Mouse (Mus musculus) midbrain, embryonic 13.5 days (tissue): ENCODE measurements at regions not wholly inside any gene's neighbourhood (a gene's known extent, or its start where the extent isn't known, plus 50 kb on each side); places are given as distances from the start of the nearest gene placed in this dataset.

Experiments used
- ATAC-seq: fragments of 200-750 bp; cut with Nextera tagmentation; 2 replicates; pipeline ENCODE4 v1.8.0; 2017; ENCODE audit warnings: mild to moderate bottlenecking, moderate TSS enrichment, moderate library complexity
- H3K27ac ChIP-seq: fragments of 300-500 bp; sonication (generic); 2 replicates; pipeline ENCODE4 v1.5.1; 2015; ENCODE audit warnings: inconsistent platforms, mild to moderate bottlenecking, moderate library complexity
- H3K27me3 ChIP-seq: fragments of 300-500 bp; sonication (generic); 2 replicates; pipeline ENCODE4 v1.6.1; 2015; ENCODE audit warnings: mild to moderate bottlenecking, inconsistent platforms
- H3K36me3 ChIP-seq: fragments of 300-500 bp; sonication (generic); 2 replicates; pipeline ENCODE4 v1.6.1; 2015; ENCODE audit warnings: mild to moderate bottlenecking, inconsistent platforms
- H3K4me1 ChIP-seq: fragments of 300-500 bp; sonication (generic); replicated peaks from 2 replicates; pipeline ENCODE4 v1.6.1; 2015; ENCODE audit warnings: inconsistent platforms
- H3K4me2 ChIP-seq: fragments of 300-500 bp; sonication (generic); replicated peaks from 2 replicates; pipeline ENCODE4 v1.6.1; 2015; ENCODE audit warnings: moderate library complexity, mild to moderate bottlenecking, inconsistent platforms
- H3K4me3 ChIP-seq: fragments of 300-500 bp; sonication (generic); replicated peaks from 2 replicates; pipeline ENCODE4 v1.5.1; 2015; ENCODE audit warnings: mild to moderate bottlenecking, inconsistent platforms
- H3K9ac ChIP-seq: fragments of 300-500 bp; sonication (generic); replicated peaks from 2 replicates; pipeline ENCODE4 v1.6.1; 2015; ENCODE audit warnings: mild to moderate bottlenecking, inconsistent platforms
- H3K9me3 ChIP-seq: fragments of 300-500 bp; sonication (generic); 2 replicates; pipeline ENCODE4 v1.6.1; 2016; ENCODE audit warnings: mild to moderate bottlenecking, inconsistent platforms
- WGBS: fragments of 180-500 bp; shearing (Covaris S2); methylation state at CpG from one replicate; pipeline ENCODE4 v1.1.7; 2015; 5-methylcytosine and 5-hydroxymethylcytosine counted together

- Histone ChIP-seq H3K4me1 (peaks cover 6% of the 10 kb centered on the region; the same call in 1 of the 2 replicates), H3K4me3 (no peak overlapping the region), H3K9ac (no peak overlapping the region), H3K9me3 (no peaks in the 10 kb centered on the region), H3K4me2 (no peak overlapping the region), H3K27me3 (no peaks in the 10 kb centered on the region), H3K36me3 (no peaks in the 10 kb centered on the region), H3K27ac (no peak overlapping the region)
- ATAC-seq, result no peak
- 89% methylated on average over 4 of the region's 4 CpGs for WGBS
These were observed 277.5 kb upstream of the BB014433 start for GRCm38 (mm10) chr8:15323421-15323820.

- H3K36me3 ChIP-seq, result no peaks in the 10 kb centered on the region
- H3K9me3 ChIP-seq, result no peaks in the 10 kb centered on the region
- H3K4me3 ChIP-seq, result no peak overlapping the region
- no peak for ATAC-seq
- H3K9ac ChIP-seq, result no peak overlapping the region
- no peak overlapping the region for H3K27ac ChIP-seq
- no peak overlapping the region for H3K4me2 ChIP-seq
- 90% methylated on average over 16 of the region's 16 CpGs for WGBS
- H3K4me1 ChIP-seq, result no peaks in the 10 kb centered on the region
- no peaks in the 10 kb centered on the region for H3K27me3 ChIP-seq
These were observed 272.4 kb upstream of the BB014433 start for GRCm38 (mm10) chr8:15318082-15318816.

- WGBS, result 83% methylated on average over 5 of the region's 5 CpGs
- Histone ChIP-seq H3K4me2 (no peak overlapping the region), H3K4me1 (no peaks in the 10 kb centered on the region), H3K4me3 (no peak overlapping the region), H3K27ac (no peak overlapping the region), H3K27me3 (no peaks in the 10 kb centered on the region), H3K9ac (no peak overlapping the region), H3K36me3 (no peaks in the 10 kb centered on the region), H3K9me3 (no peaks in the 10 kb centered on the region)
- no peak for ATAC-seq
These were observed 267.6 kb upstream of the BB014433 start for GRCm38 (mm10) chr8:15313481-15313880.

GRCm38 (mm10) chr8:15311509-15311908, 265.6 kb upstream of the BB014433 start:
- no peaks in the 10 kb centered on the region for H3K4me1 ChIP-seq
- no peaks in the 10 kb centered on the region for H3K9me3 ChIP-seq
- H3K4me2 ChIP-seq, result no peak overlapping the region
- no peak overlapping the region for H3K4me3 ChIP-seq
- no peak overlapping the region for H3K27ac ChIP-seq
- no peak overlapping the region for H3K9ac ChIP-seq
- no peaks in the 10 kb centered on the region for H3K36me3 ChIP-seq
- ATAC-seq, result no peak
- no peaks in the 10 kb centered on the region for H3K27me3 ChIP-seq
- 79% methylated on average over 4 of the region's 4 CpGs for WGBS

GRCm38 (mm10) chr8:15311045-15311444, 265.2 kb upstream of the BB014433 start:
- Histone ChIP-seq H3K36me3 (no peaks in the 10 kb centered on the region), H3K4me2 (no peak overlapping the region), H3K27ac (no peak overlapping the region), H3K4me3 (no peak overlapping the region), H3K27me3 (no peaks in the 10 kb centered on the region), H3K9ac (no peak overlapping the region), H3K9me3 (no peaks in the 10 kb centered on the region), H3K4me1 (no peaks in the 10 kb centered on the region)
- no peak for ATAC-seq
- 91% methylated on average over 7 of the region's 7 CpGs for WGBS

- 79% methylated on average over 2 of the region's 2 CpGs for WGBS
- no peak overlapping the region for H3K4me2 ChIP-seq
- H3K4me3 ChIP-seq, result no peak overlapping the region
- H3K9ac ChIP-seq, result no peak overlapping the region
- no peaks in the 10 kb centered on the region for H3K36me3 ChIP-seq
- H3K9me3 ChIP-seq, result no peaks in the 10 kb centered on the region
- H3K4me1 ChIP-seq, result no peaks in the 10 kb centered on the region
- no peaks in the 10 kb centered on the region for H3K27me3 ChIP-seq
- H3K27ac ChIP-seq, result no peak overlapping the region
- ATAC-seq, result no peak
These were observed 258.3 kb upstream of the BB014433 start for GRCm38 (mm10) chr8:15304143-15304677.

GRCm38 (mm10) chr8:15273775-15274174, 227.9 kb upstream of the BB014433 start:
- Histone ChIP-seq H3K9me3 (no peaks in the 10 kb centered on the region), H3K27ac (no peak overlapping the region), H3K9ac (no peak overlapping the region), H3K4me2 (no peak overlapping the region), H3K27me3 (0 out of 2 replicates have a peak, but pooled peaks cover 3% of the 10 kb centered on the region), H3K4me3 (no peak overlapping the region), H3K4me1 (peaks cover 10% of the 10 kb centered on the region), H3K36me3 (no peaks in the 10 kb centered on the region)
- WGBS, result 30% methylated on average over 5 of the region's 5 CpGs
- ATAC-seq, result no peak

- H3K4me3 ChIP-seq, result no peak overlapping the region
- ATAC-seq, result peak; percentile 57
- H3K36me3 ChIP-seq, result no peaks in the 10 kb centered on the region
- no peaks in the 10 kb centered on the region for H3K9me3 ChIP-seq
- no peak overlapping the region for H3K4me2 ChIP-seq
- H3K27me3 ChIP-seq, result peaks cover 3% of the 10 kb centered on the region; the same call in 1 of the 2 replicates
- WGBS, result 29% methylated on average over 17 of the region's 17 CpGs
- H3K27ac ChIP-seq, result no peak overlapping the region
- H3K4me1 ChIP-seq, result peaks cover 10% of the 10 kb centered on the region
- no peak overlapping the region for H3K9ac ChIP-seq
These were observed 226.1 kb upstream of the BB014433 start for GRCm38 (mm10) chr8:15271793-15272587.

GRCm38 (mm10) chr8:15270290-15270689, 224.4 kb upstream of the BB014433 start:
- ATAC-seq, result 0 out of 2 replicates have a peak, but pooled peaks have one; percentile 5

GRCm38 (mm10) chr8:15244770-15245485, 199.1 kb upstream of the BB014433 start:
- no peaks in the 10 kb centered on the region for H3K27me3 ChIP-seq
- no peak overlapping the region for H3K4me3 ChIP-seq
- no peak for ATAC-seq
- H3K9me3 ChIP-seq, result no peaks in the 10 kb centered on the region
- WGBS, result 91% methylated on average over 12 of the region's 12 CpGs
- H3K36me3 ChIP-seq, result no peaks in the 10 kb centered on the region
- H3K4me1 ChIP-seq, result no peaks in the 10 kb centered on the region
- H3K27ac ChIP-seq, result no peak overlapping the region
- no peak overlapping the region for H3K9ac ChIP-seq
- H3K4me2 ChIP-seq, result no peak overlapping the region

More at GRCm38 (mm10) chr8:15270290-15270689, 224.4 kb upstream of the BB014433 start:
- WGBS, result 6% methylated on average over 5 of the region's 5 CpGs
- no peak overlapping the region for H3K4me2 ChIP-seq
- H3K4me3 ChIP-seq, result no peak overlapping the region
- H3K9me3 ChIP-seq, result 0 out of 2 replicates have a peak, but pooled peaks cover 4% of the 10 kb centered on the region
- H3K27me3 ChIP-seq, result peaks cover 3% of the 10 kb centered on the region; the same call in 1 of the 2 replicates
- no peak overlapping the region for H3K27ac ChIP-seq
- no peaks in the 10 kb centered on the region for H3K36me3 ChIP-seq
- H3K4me1 ChIP-seq, result peaks cover 10% of the 10 kb centered on the region
- no peak overlapping the region for H3K9ac ChIP-seq

GRCm38 (mm10) chr8:15235410-15235809, 189.5 kb upstream of the BB014433 start:
- H3K4me2 ChIP-seq, result no peak overlapping the region
- H3K9me3 ChIP-seq, result no peaks in the 10 kb centered on the region
- H3K27ac ChIP-seq, result no peak overlapping the region
- H3K9ac ChIP-seq, result no peak overlapping the region
- H3K36me3 ChIP-seq, result no peaks in the 10 kb centered on the region
- H3K4me3 ChIP-seq, result no peak overlapping the region
- H3K27me3 ChIP-seq, result no peaks in the 10 kb centered on the region
- ATAC-seq, result no peak
- no peaks in the 10 kb centered on the region for H3K4me1 ChIP-seq
- 85% methylated on average over 3 of the region's 3 CpGs for WGBS
